Mouse (Mus musculus) brain, embryonic 14.5 days (tissue): Measurements from ENCODE around the gene Ccdc9.

Experiments
- CTCF ChIP-seq: fragments of 200-500 bp; IDR thresholded peaks from 2 replicates; pipeline ENCODE4 v1.5.1; 2012; ENCODE audit warnings: inconsistent platforms, mild to moderate bottlenecking, moderate library complexity, borderline replicate concordance; ENCODE audit not compliant: insufficient read depth, insufficient read length; ENCODE audit errors: extremely low read depth
- POLR2A ChIP-seq: fragments of 200-500 bp; IDR thresholded peaks from 2 replicates; pipeline ENCODE4 v1.6.1; 2012; ENCODE audit warnings: mild to moderate bottlenecking, inconsistent platforms, borderline replicate concordance; ENCODE audit not compliant: poor library complexity, insufficient read depth, insufficient read length, severe bottlenecking; ENCODE audit errors: extremely low read depth

DNA sequence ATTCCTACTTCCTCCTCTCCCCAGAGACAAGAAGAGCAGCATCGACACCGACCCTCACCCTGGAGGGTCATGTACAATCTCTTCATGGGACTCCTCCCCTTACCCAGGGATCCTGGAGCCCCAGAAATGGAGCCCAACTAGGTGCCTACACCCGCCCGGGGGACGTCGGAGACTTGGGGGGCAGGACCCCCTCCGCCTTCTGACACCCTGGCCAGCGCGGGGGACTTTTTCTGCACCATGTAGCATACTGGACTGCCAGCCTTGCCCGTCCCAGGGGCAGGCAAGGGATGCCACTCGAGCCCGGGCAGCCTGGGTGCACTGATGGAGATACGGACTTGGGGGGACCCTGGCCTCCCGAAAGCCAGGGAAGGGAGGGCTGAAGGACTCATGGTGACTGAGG lies 30.5 kb upstream of the Ccdc9 start:
- TF ChIP-seq CTCF (no peak), POLR2A (no peak)
